Mouse (Mus musculus) lung, embryonic 14.5 days (tissue): Measurements from ENCODE around the gene Mthfd1. TPM values are rescaled to one million over a fixed set of nuclear protein-coding genes. Genes with fewer than 3 reads are reported as not detected.
A peak's percentile ranks its signal among the peaks of the same experiment; 100 is the strongest.

ENCODE experiments used
- ATAC-seq: fragments of 200-750 bp; cut with Nextera tagmentation; 2 replicates; pipeline ENCODE4 v1.8.0; 2017; ENCODE audit warnings: mild to moderate bottlenecking, moderate TSS enrichment, moderate library complexity; ENCODE audit not compliant: insufficient read depth
- DNase-seq: peaks from one replicate; pipeline ENCODE4 v3.0.0-alpha.2; 2015
- H3K27ac ChIP-seq: fragments of 300-500 bp; sonication (generic); 2 replicates; pipeline ENCODE4 v1.5.1; 2014; ENCODE audit warnings: low read depth, mild to moderate bottlenecking, moderate library complexity
- H3K27me3 ChIP-seq: fragments of 300-500 bp; sonication (generic); 2 replicates; pipeline ENCODE4 v1.6.1; 2014; ENCODE audit warnings: low read length, control low read depth; ENCODE audit not compliant: insufficient read depth
- H3K36me3 ChIP-seq: fragments of 300-500 bp; sonication (generic); 2 replicates; pipeline ENCODE4 v1.6.1; 2014; ENCODE audit warnings: control low read depth; ENCODE audit not compliant: insufficient read depth
- H3K4me1 ChIP-seq: fragments of 300-500 bp; sonication (generic); 2 replicates; pipeline ENCODE4 v1.6.1; 2014; ENCODE audit warnings: antibody characterized with exemption, control low read depth; ENCODE audit not compliant: insufficient read depth
- H3K4me2 ChIP-seq: fragments of 300-500 bp; sonication (generic); 2 replicates; pipeline ENCODE4 v1.6.1; 2014; ENCODE audit warnings: mild to moderate bottlenecking
- H3K4me3 ChIP-seq: fragments of 300-500 bp; sonication (generic); 2 replicates; pipeline ENCODE4 v1.5.1; 2014; ENCODE audit warnings: low read depth, low read length
- H3K9ac ChIP-seq: fragments of 300-500 bp; sonication (generic); 2 replicates; pipeline ENCODE4 v1.6.1; 2014
- H3K9me3 ChIP-seq: fragments of 300-500 bp; sonication (generic); 2 replicates; pipeline ENCODE4 v1.6.1; 2016; ENCODE audit warnings: low read depth, low read length, control low read depth
- CTCF ChIP-seq: IDR thresholded peaks from 2 replicates; pipeline ENCODE4 v1.5.1; 2016; ENCODE audit warnings: antibody characterized with exemption, low read depth
- WGBS: fragments of 180-500 bp; shearing (Covaris S2); extraction: QIAGEN DNeasy Blood & Tissue Kit; methylation state at CpG from one replicate; pipeline ENCODE4 v1.1.7; 2014; 5-methylcytosine and 5-hydroxymethylcytosine counted together
- polyA plus RNA-seq: library from polyadenylated mRNA; unstranded; fragments of >200 nt; fragmentation: Nextera tagmentation; extraction: Ambion mirVana; gene quantifications from 2 replicates; pipeline ENCODE4 v1.2.1, GENCODE M21; 2014

Gene Mthfd1
- polyA plus RNA-seq, 1 experiment from 2014 or later, result 104 TPM

GRCm38 (mm10) chr12:76299361-76299906 is 44.3 kb downstream of the Mthfd1 start:
- DNase-seq, result peak; percentile 39
- H3K36me3 ChIP-seq, result peaks cover 76% of the 10 kb centered on the region

DNA sequence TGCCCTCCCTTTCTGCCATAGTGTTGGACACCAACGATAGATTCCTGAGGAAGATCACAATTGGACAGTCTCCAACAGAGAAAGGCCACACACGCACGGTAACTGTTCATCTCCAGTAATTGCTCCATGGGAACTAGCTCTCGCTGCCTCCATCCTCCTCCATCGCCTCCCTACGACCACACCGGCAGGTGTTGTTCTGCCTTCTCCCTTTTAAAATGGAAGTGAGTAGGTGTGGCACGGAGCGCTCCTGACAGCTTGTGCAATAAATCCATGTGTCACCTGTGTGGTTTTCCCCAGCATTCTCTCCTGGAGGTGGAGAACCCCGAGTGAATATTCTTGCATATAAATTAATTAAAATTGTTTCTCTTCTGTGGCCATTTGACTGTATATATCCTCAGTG is 45.3 kb downstream of the Mthfd1 start:
- 83% methylated on average over 10 of the region's 10 CpGs for WGBS
- no peak overlapping the region for H3K4me2 ChIP-seq
- H3K4me1 ChIP-seq, result no peaks in the 10 kb centered on the region

More at GRCm38 (mm10) chr12:76299361-76299906, 44.3 kb downstream of the Mthfd1 start:
- Histone ChIP-seq H3K4me1 (no peaks in the 10 kb centered on the region), H3K4me2 (no peak overlapping the region), H3K9ac (no peak overlapping the region), H3K27me3 (no peaks in the 10 kb centered on the region), H3K4me3 (no peak overlapping the region), H3K9me3 (no peaks in the 10 kb centered on the region), H3K27ac (peak overlapping the region; percentile 72)
- ATAC-seq, result peak; percentile 78
- TF ChIP-seq CTCF, result no peak
- 68% methylated on average over 9 of the region's 9 CpGs for WGBS

GRCm38 (mm10) chr12:76303474-76303873 is 48.4 kb downstream of the Mthfd1 start:
- no peak for DNase-seq
- WGBS, result 88% methylated on average over 11 of the region's 11 CpGs
- Histone ChIP-seq H3K4me1 (peaks cover 5% of the 10 kb centered on the region; the same call in 1 of the 2 replicates), H3K36me3 (peaks cover 56% of the 10 kb centered on the region), H3K27me3 (no peaks in the 10 kb centered on the region), H3K9me3 (no peaks in the 10 kb centered on the region), H3K27ac (no peak overlapping the region), H3K9ac (no peak overlapping the region), H3K4me2 (no peak overlapping the region), H3K4me3 (no peak overlapping the region)
- TF ChIP-seq CTCF, result no peak
- ATAC-seq, result no peak

More for the DNA sequence above, 45.3 kb downstream of the Mthfd1 start:
- ATAC-seq (no peak), DNase-seq (no peak)
- H3K9me3 ChIP-seq, result no peaks in the 10 kb centered on the region
- no peak for TF ChIP-seq CTCF
- no peak overlapping the region for H3K4me3 ChIP-seq
- no peaks in the 10 kb centered on the region for H3K27me3 ChIP-seq
- H3K36me3 ChIP-seq, result peaks cover 72% of the 10 kb centered on the region
- H3K9ac ChIP-seq, result no peak overlapping the region
- no peak overlapping the region for H3K27ac ChIP-seq

- Histone ChIP-seq H3K9me3 (no peaks in the 10 kb centered on the region), H3K27me3 (no peaks in the 10 kb centered on the region), H3K9ac (no peak overlapping the region), H3K27ac (no peak overlapping the region), H3K36me3 (peaks cover 52% of the 10 kb centered on the region), H3K4me3 (no peak overlapping the region), H3K4me2 (no peak overlapping the region), H3K4me1 (peaks cover 5% of the 10 kb centered on the region; the same call in 1 of the 2 replicates)
- no peak for ATAC-seq
- peak; percentile 45 for DNase-seq
- 77% methylated on average over 4 of the region's 4 CpGs for WGBS
- no peak for TF ChIP-seq CTCF
Measured at GRCm38 (mm10) chr12:76304199-76304598, 49.1 kb downstream of the Mthfd1 start.

DNA sequence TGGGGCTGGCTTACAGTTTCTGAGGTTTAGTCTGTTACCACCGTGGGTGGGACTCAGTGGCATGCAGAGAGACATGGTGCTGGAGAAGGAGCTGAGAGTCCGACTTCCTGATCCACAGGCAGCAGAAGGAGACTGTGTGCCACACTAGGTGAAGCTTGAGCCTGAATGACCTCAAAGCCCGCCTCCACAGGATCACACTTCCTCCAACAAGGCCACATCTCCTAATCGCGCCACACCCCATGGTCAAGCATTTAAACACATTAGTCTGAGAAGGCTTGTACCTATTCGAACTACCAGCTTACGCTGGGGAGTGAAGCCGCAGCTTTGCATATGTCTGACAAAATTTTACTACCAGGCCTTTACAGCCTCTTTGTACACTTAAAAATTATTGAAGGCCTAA is 50.0 kb downstream of the Mthfd1 start:
- H3K27ac ChIP-seq, result no peak overlapping the region

GRCm38 (mm10) chr12:76306852-76307561 is 51.9 kb downstream of the Mthfd1 start:
- peak overlapping the region; percentile 75 for H3K27ac ChIP-seq
- H3K4me3 ChIP-seq, result no peak overlapping the region
- peaks cover 5% of the 10 kb centered on the region; the same call in 1 of the 2 replicates for H3K4me1 ChIP-seq
- no peak overlapping the region for H3K9ac ChIP-seq
- no peaks in the 10 kb centered on the region for H3K27me3 ChIP-seq
- DNase-seq (peak; percentile 59), ATAC-seq (peak; percentile 65)
- 77% methylated on average over 9 of the region's 9 CpGs for WGBS
- H3K9me3 ChIP-seq, result no peaks in the 10 kb centered on the region
- TF ChIP-seq CTCF, result no peak
- no peak overlapping the region for H3K4me2 ChIP-seq
- H3K36me3 ChIP-seq, result peaks cover 54% of the 10 kb centered on the region

More for the DNA sequence above, 50.0 kb downstream of the Mthfd1 start:
- no peaks in the 10 kb centered on the region for H3K27me3 ChIP-seq
- no peak overlapping the region for H3K4me2 ChIP-seq
- 88% methylated on average over 8 of the region's 8 CpGs for WGBS
- no peak for TF ChIP-seq CTCF
- no peak overlapping the region for H3K4me3 ChIP-seq
- ATAC-seq (no peak), DNase-seq (no peak)
- peaks cover 5% of the 10 kb centered on the region; the same call in 1 of the 2 replicates for H3K4me1 ChIP-seq
- peaks cover 45% of the 10 kb centered on the region for H3K36me3 ChIP-seq
- H3K9ac ChIP-seq, result no peak overlapping the region
- no peaks in the 10 kb centered on the region for H3K9me3 ChIP-seq

- peaks cover 58% of the 10 kb centered on the region for H3K36me3 ChIP-seq
Measured at GRCm38 (mm10) chr12:76307964-76308363, 52.9 kb downstream of the Mthfd1 start.

More at GRCm38 (mm10) chr12:76307964-76308363, 52.9 kb downstream of the Mthfd1 start:
- H3K4me3 ChIP-seq, result no peak overlapping the region
- peak; percentile 64 for ATAC-seq
- H3K27ac ChIP-seq, result peak overlapping the region; percentile 75
- H3K27me3 ChIP-seq, result no peaks in the 10 kb centered on the region
- no peak for TF ChIP-seq CTCF
- H3K9me3 ChIP-seq, result no peaks in the 10 kb centered on the region
- no peak overlapping the region for H3K9ac ChIP-seq
- peak; percentile 73 for DNase-seq
- H3K4me1 ChIP-seq, result peaks cover 5% of the 10 kb centered on the region; the same call in 1 of the 2 replicates
- 31% methylated on average over 9 of the region's 9 CpGs for WGBS
- H3K4me2 ChIP-seq, result no peak overlapping the region
